In genomic region chr3:158091601-158092000, GRCm38 (mm10) we compare ENCODE assay signal across 13 mouse cellular contexts.
"Had no signal": no experiment of that assay in that cellular context is flagged by ENCODE, and none has a peak within 500 bp of the region (broad histone marks: within the 10 kb centered on the region; RNA-seq: fewer than 3 reads in every experiment).

No protein-coding gene starts in this region.

- DNase-seq: kidney, adult 8-10 months; kidney, postnatal 25 days; lung, adult 2 months; lung, postnatal 36 days; thymus, postnatal 4 days had no signal

- H3K36me3 ChIP-seq: limb, embryonic 10.5 days; liver, embryonic 15.5 days; midbrain, embryonic 13.5 days; stomach, embryonic 15.5 days had no signal

- H3K9me3 ChIP-seq: limb, embryonic 10.5 days; liver, embryonic 15.5 days; midbrain, embryonic 13.5 days; stomach, embryonic 15.5 days had no signal

- H3K9ac ChIP-seq: liver, embryonic 15.5 days; midbrain, embryonic 13.5 days; stomach, embryonic 15.5 days had no signal

- H3K4me2 ChIP-seq: liver, embryonic 11.5 days; liver, embryonic 15.5 days; midbrain, embryonic 13.5 days; stomach, embryonic 15.5 days had no signal

- H3K4me1 ChIP-seq: liver, embryonic 15.5 days; midbrain, embryonic 13.5 days; stomach, embryonic 15.5 days had no signal

- ATAC-seq: inflammation-experienced regulatory T-cells, adult 6 months; intestine, postnatal 0 days; lung, postnatal 0 days; midbrain, embryonic 13.5 days had no signal

- H3K4me3 ChIP-seq: limb, embryonic 10.5 days; liver, embryonic 15.5 days; midbrain, embryonic 13.5 days; stomach, embryonic 15.5 days had no signal

- H3K27ac ChIP-seq: limb, embryonic 10.5 days; liver, embryonic 15.5 days; midbrain, embryonic 13.5 days; stomach, embryonic 15.5 days had no signal

- H3K27me3 ChIP-seq: liver, embryonic 15.5 days; midbrain, embryonic 13.5 days; stomach, embryonic 15.5 days had no signal
